Mouse (Mus musculus) heart, postnatal 14 days (tissue): ENCODE measurements around the gene Lsm7. TPM values are rescaled to one million over a fixed set of nuclear protein-coding genes. Genes with fewer than 3 reads are reported as not detected.
"Not testable (repeated sequence)": the region's sequence is repeated elsewhere in the genome, so short reads cannot be mapped to it uniquely, and the experiment has no call there.

Source experiments
- DNase-seq, 2 experiments: peaks; one replicate each; pipeline ENCODE4 v3.0.0; 2021 to 2022
- intact Hi-C: fragments of 180-260 bp; cut with DNase I; formaldehyde crosslinking; loops from one replicate; pipeline ENCODE4 v1.15.1; 2025
- total RNA-seq, 2 experiments: library from RNA; stranded (reverse); gene quantifications; 2 replicates each; pipeline ENCODE4 v1.2.3; 2021

Gene Lsm7
- total RNA-seq, 2 experiments from 2014 or later: 21.3 to 28.3 TPM

GRCm38 (mm10) chr10:80839848-80840247 lies 15.2 kb downstream of the Lsm7 start:
- intact Hi-C loops: no loop called here
- no peak for DNase-seq

- no peak for DNase-seq
- intact Hi-C loops: no loop called here
These were observed 16.6 kb downstream of the Lsm7 start for GRCm38 (mm10) chr10:80838346-80838912.

- intact Hi-C loops: no loop called here
These were observed 17.2 kb downstream of the Lsm7 start for GRCm38 (mm10) chr10:80837827-80838226.

GRCm38 (mm10) chr10:80836949-80837379 lies 18.0 kb downstream of the Lsm7 start:
- no peak for DNase-seq
- intact Hi-C loops: no loop called here

More at GRCm38 (mm10) chr10:80837827-80838226, 17.2 kb downstream of the Lsm7 start:
- peak; percentile 35 to 51 for DNase-seq

- no peak for DNase-seq
- intact Hi-C loops: no loop called here
These were observed 19.4 kb downstream of the Lsm7 start for GRCm38 (mm10) chr10:80835617-80836016.

- no peak for DNase-seq
- intact Hi-C loops: loop anchor here (2.0 kb wide), 1 partner anchor 22 kb away; the partner anchor contains the start of genes Lsm7 and Sppl2b
These were observed 22.2 kb downstream of the Lsm7 start for GRCm38 (mm10) chr10:80832818-80833217.

GRCm38 (mm10) chr10:80831136-80831535 lies 23.9 kb downstream of the Lsm7 start:
- intact Hi-C loops: no loop called here
- peak; percentile 45 to 57 for DNase-seq

- DNase-seq: no peak
- intact Hi-C loops: no loop called here
These were observed 25.4 kb downstream of the Lsm7 start for GRCm38 (mm10) chr10:80829359-80830278.

- DNase-seq, intact Hi-C loops: not testable (repeated sequence)
These were observed 26.4 kb downstream of the Lsm7 start for GRCm38 (mm10) chr10:80828587-80828986.

- intact Hi-C loops: no loop called here
- DNase-seq: no peak
These were observed 27.1 kb downstream of the Lsm7 start for GRCm38 (mm10) chr10:80827870-80828420.

GRCm38 (mm10) chr10:80827063-80827869 lies 27.7 kb downstream of the Lsm7 start:
- intact Hi-C loops: no loop called here
- no peak for DNase-seq

GRCm38 (mm10) chr10:80826151-80827062 lies 28.6 kb downstream of the Lsm7 start, which contains the start of gene Oaz1:
Oaz1 (plus strand) TSS chr10:80826656.
- intact Hi-C loops: no loop called here
- peak; percentile 96 to 99 for DNase-seq

- intact Hi-C loops: loop anchor here (5.0 kb wide), 1 partner anchor 172 kb away; no protein-coding TSS in a partner anchor
These were observed 30.2 kb downstream of the Lsm7 start for GRCm38 (mm10) chr10:80824827-80825226.

GRCm38 (mm10) chr10:80823847-80824643 lies 31.0 kb downstream of the Lsm7 start:
- intact Hi-C loops: loop anchor here (2.0 to 5.0 kb wide), 2 partner anchors 55 to 173 kb away; no protein-coding TSS in a partner anchor
- no peak for DNase-seq

More at GRCm38 (mm10) chr10:80824827-80825226, 30.2 kb downstream of the Lsm7 start:
- no peak for DNase-seq

- intact Hi-C loops: loop anchor here (2.0 to 5.0 kb wide), 2 partner anchors 55 to 174 kb away; no protein-coding TSS in a partner anchor
- no peak for DNase-seq
These were observed 31.7 kb downstream of the Lsm7 start for GRCm38 (mm10) chr10:80823316-80823715.

- intact Hi-C loops: loop anchor here (2.0 to 5.0 kb wide), 2 partner anchors 56 to 175 kb away; no protein-coding TSS in a partner anchor
- no peak for DNase-seq
These were observed 32.5 kb downstream of the Lsm7 start for GRCm38 (mm10) chr10:80822528-80822927.

GRCm38 (mm10) chr10:80821991-80822390 lies 33.0 kb downstream of the Lsm7 start:
- intact Hi-C loops: loop anchor here (2.0 to 5.0 kb wide), 2 partner anchors 57 to 175 kb away; no protein-coding TSS in a partner anchor
- DNase-seq: no peak

GRCm38 (mm10) chr10:80819406-80819805 lies 35.6 kb downstream of the Lsm7 start:
- no peak for DNase-seq
- intact Hi-C loops: no loop called here
